Mouse (Mus musculus) cerebellum, adult 2 months (tissue): ENCODE results near the gene Spata31d1a.
"Not testable (repeated sequence)": the region's sequence is repeated elsewhere in the genome, so short reads cannot be mapped to it uniquely, and the experiment has no call there.

Experiments used
- CTCF ChIP-seq: fragments of 200-500 bp; IDR thresholded peaks from 2 replicates; pipeline ENCODE4 v1.5.1; 2011; ENCODE audit warnings: low read depth, mild to moderate bottlenecking, control low read depth, low read length, moderate library complexity, borderline replicate concordance; ENCODE audit not compliant: insufficient read depth
- POLR2A ChIP-seq: fragments of 200-500 bp; IDR thresholded peaks from 2 replicates; pipeline ENCODE4 v1.6.1; 2011; ENCODE audit warnings: low read length, control low read depth, borderline replicate concordance; ENCODE audit not compliant: insufficient read depth

DNA sequence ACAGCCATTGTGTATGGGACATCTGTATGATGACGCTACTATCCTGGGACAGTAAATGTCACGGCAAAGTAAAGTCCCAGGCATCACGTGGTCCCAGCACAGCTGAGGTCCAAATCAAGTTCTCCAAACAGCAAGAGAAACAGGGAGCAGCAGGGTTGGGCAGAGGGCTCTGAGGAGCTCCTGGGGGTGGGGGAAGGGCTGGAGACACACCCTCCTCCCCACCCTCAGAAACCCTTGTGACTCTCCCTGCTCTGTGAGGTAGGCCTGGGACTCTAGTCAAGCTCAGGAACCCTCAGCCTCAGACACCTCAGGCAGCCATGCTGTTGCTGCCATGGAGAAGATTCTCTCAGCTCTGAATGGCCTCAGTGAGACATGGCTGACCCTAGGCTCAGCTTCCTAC is 1.9 kb upstream of the Spata31d1a start, which contains the start of gene Spata31d1b:
- TF ChIP-seq CTCF, POLR2A: not testable (repeated sequence)
